Mouse (Mus musculus) limb, embryonic 14.5 days (tissue): ENCODE data around the gene Pex6. TPM values are rescaled to one million over a fixed set of nuclear protein-coding genes. Genes with fewer than 3 reads are reported as not detected.

ENCODE experiments used
- ATAC-seq: fragments of 200-750 bp; cut with Nextera tagmentation; 2 replicates; pipeline ENCODE4 v1.8.0; 2017; ENCODE audit warnings: low read depth, moderate number of reproducible peaks, moderate TSS enrichment; ENCODE audit not compliant: low FRiP score
- DNase-seq: peaks from one replicate; pipeline ENCODE4 v3.0.0-alpha.2; 2015; ENCODE audit warnings: low spot score
- H3K27ac ChIP-seq: fragments of 300-500 bp; sonication (generic); replicated peaks from 2 replicates; pipeline ENCODE4 v1.5.1; 2014; ENCODE audit warnings: low read depth, mild to moderate bottlenecking, low read length, moderate library complexity, mixed read lengths
- H3K27me3 ChIP-seq: fragments of 300-500 bp; sonication (generic); 2 replicates; pipeline ENCODE4 v1.6.1; 2014; ENCODE audit warnings: low read length, mixed read lengths; ENCODE audit not compliant: control insufficient read depth, insufficient read depth
- H3K36me3 ChIP-seq: fragments of 300-500 bp; sonication (generic); 2 replicates; pipeline ENCODE4 v1.6.1; 2014; ENCODE audit warnings: mild to moderate bottlenecking, low read length, moderate library complexity, mixed read lengths; ENCODE audit not compliant: control insufficient read depth, insufficient read depth
- H3K4me1 ChIP-seq: fragments of 300-500 bp; sonication (generic); 2 replicates; pipeline ENCODE4 v1.6.1; 2014; ENCODE audit warnings: antibody characterized with exemption, low read length, mixed read lengths; ENCODE audit not compliant: control insufficient read depth, insufficient read depth
- H3K4me2 ChIP-seq: fragments of 300-500 bp; sonication (generic); replicated peaks from 2 replicates; pipeline ENCODE4 v1.6.1; 2014; ENCODE audit warnings: low read depth, mild to moderate bottlenecking, low read length, moderate library complexity; ENCODE audit not compliant: severe bottlenecking
- H3K4me3 ChIP-seq: fragments of 300-500 bp; sonication (generic); replicated peaks from 2 replicates; pipeline ENCODE4 v1.5.1; 2014; ENCODE audit warnings: low read length
- H3K9ac ChIP-seq: fragments of 300-500 bp; sonication (generic); 2 replicates; pipeline ENCODE4 v1.6.1; 2014; ENCODE audit warnings: mild to moderate bottlenecking, low read depth, low read length, moderate library complexity; ENCODE audit not compliant: severe bottlenecking
- H3K9me3 ChIP-seq: fragments of 300-500 bp; sonication (generic); 2 replicates; pipeline ENCODE4 v1.6.1; 2016; ENCODE audit warnings: low read length; ENCODE audit not compliant: control insufficient read depth
- POLR2A ChIP-seq: fragments of 200-500 bp; IDR thresholded peaks from 2 replicates; pipeline ENCODE4 v1.8.0; 2012; ENCODE audit warnings: inconsistent platforms, mild to moderate bottlenecking, moderate library complexity, borderline replicate concordance; ENCODE audit not compliant: insufficient read depth, insufficient read length; ENCODE audit errors: extremely low read depth
- WGBS: fragments of 180-500 bp; shearing (Covaris S2); extraction: QIAGEN DNeasy Blood & Tissue Kit; methylation state at CpG from one replicate; pipeline ENCODE4 v1.1.7; 2014; 5-methylcytosine and 5-hydroxymethylcytosine counted together
- polyA plus RNA-seq, 2 experiments: library from polyadenylated mRNA; depleted of rRNA in 1 of 2; stranded (reverse) in 1 of 2; unstranded in 1 of 2; fragments of >200 nt; fragmentation: Nextera tagmentation in 1 of 2; extraction: Ambion mirVana in 1 of 2; gene quantifications; 2 replicates each; pipeline versions ENCODE4 v1.2.1 to v1.2.3; 2012 to 2014

Gene Pex6
- polyA plus RNA-seq, 2 experiments, result 24.2 to 56.4 TPM

- Histone ChIP-seq H3K27ac (peak within 1 kb of the TSS; percentile 81), H3K9ac (peak within 1 kb of the TSS; percentile 73), H3K9me3 (no peaks in the 10 kb centered on the region), H3K27me3 (no peaks in the 10 kb centered on the region), H3K4me3 (peak within 1 kb of the TSS; percentile 87), H3K4me1 (peaks cover 15% of the 10 kb centered on the region), H3K4me2 (peak within 1 kb of the TSS; percentile 86), H3K36me3 (peaks cover 60% of the 10 kb centered on the region)
- under 1% methylated on average over 46 of the region's 49 CpGs for WGBS
- DNase-seq, result peak; percentile 97
- no peak for TF ChIP-seq POLR2A
- peak; percentile 97 for ATAC-seq
These were observed 30.4 kb upstream of the Pex6 start, which contains the start of gene Klhdc3 for GRCm38 (mm10) chr17:46680760-46681373. Gene Klhdc3 (minus strand): TSS chr17:46680914.

GRCm38 (mm10) chr17:46681466-46682118 lies 29.7 kb upstream of the Pex6 start:
- ATAC-seq (no peak), DNase-seq (no peak)
- Histone ChIP-seq H3K36me3 (peaks cover 60% of the 10 kb centered on the region), H3K27ac (peak overlapping the region; percentile 53; the same call in 1 of the 2 replicates), H3K9ac (peak overlapping the region; percentile 73), H3K27me3 (no peaks in the 10 kb centered on the region), H3K4me2 (peak overlapping the region; percentile 86), H3K9me3 (no peaks in the 10 kb centered on the region), H3K4me1 (peaks cover 15% of the 10 kb centered on the region), H3K4me3 (peak overlapping the region; percentile 87)
- 22% methylated on average over 12 of the region's 12 CpGs for WGBS
- TF ChIP-seq POLR2A, result no peak

- H3K36me3 ChIP-seq, result peaks cover 60% of the 10 kb centered on the region
These were observed 28.4 kb upstream of the Pex6 start for GRCm38 (mm10) chr17:46682654-46683389.

GRCm38 (mm10) chr17:46685913-46686312 lies 25.4 kb upstream of the Pex6 start:
- Histone ChIP-seq H3K36me3 (peaks cover 65% of the 10 kb centered on the region), H3K4me3 (no peak overlapping the region), H3K27ac (no peak overlapping the region), H3K4me2 (no peak overlapping the region), H3K27me3 (no peaks in the 10 kb centered on the region), H3K9ac (no peak overlapping the region), H3K9me3 (no peaks in the 10 kb centered on the region), H3K4me1 (peaks cover 5% of the 10 kb centered on the region)
- TF ChIP-seq POLR2A, result no peak
- ATAC-seq (no peak), DNase-seq (no peak)
- WGBS, result 91% methylated on average over 6 of the region's 6 CpGs

More at GRCm38 (mm10) chr17:46682654-46683389, 28.4 kb upstream of the Pex6 start:
- DNase-seq (no peak), ATAC-seq (no peak)
- Histone ChIP-seq H3K27ac (no peak overlapping the region), H3K4me1 (peaks cover 15% of the 10 kb centered on the region), H3K4me3 (no peak overlapping the region), H3K9ac (no peak overlapping the region), H3K27me3 (no peaks in the 10 kb centered on the region), H3K4me2 (no peak overlapping the region), H3K9me3 (no peaks in the 10 kb centered on the region)
- 80% methylated on average over 16 of the region's 16 CpGs for WGBS
- no peak for TF ChIP-seq POLR2A

- Histone ChIP-seq H3K4me1 (no peaks in the 10 kb centered on the region), H3K4me2 (no peak overlapping the region), H3K27ac (no peak overlapping the region), H3K27me3 (no peaks in the 10 kb centered on the region), H3K36me3 (peaks cover 46% of the 10 kb centered on the region), H3K9me3 (no peaks in the 10 kb centered on the region), H3K4me3 (no peak overlapping the region), H3K9ac (no peak overlapping the region)
- no peak for DNase-seq
- ATAC-seq, result no peak
- TF ChIP-seq POLR2A, result no peak
- WGBS, result 96% methylated on average over 12 of the region's 12 CpGs
These were observed 20.6 kb upstream of the Pex6 start for GRCm38 (mm10) chr17:46690665-46691064.
